In the genomic region with DNA sequence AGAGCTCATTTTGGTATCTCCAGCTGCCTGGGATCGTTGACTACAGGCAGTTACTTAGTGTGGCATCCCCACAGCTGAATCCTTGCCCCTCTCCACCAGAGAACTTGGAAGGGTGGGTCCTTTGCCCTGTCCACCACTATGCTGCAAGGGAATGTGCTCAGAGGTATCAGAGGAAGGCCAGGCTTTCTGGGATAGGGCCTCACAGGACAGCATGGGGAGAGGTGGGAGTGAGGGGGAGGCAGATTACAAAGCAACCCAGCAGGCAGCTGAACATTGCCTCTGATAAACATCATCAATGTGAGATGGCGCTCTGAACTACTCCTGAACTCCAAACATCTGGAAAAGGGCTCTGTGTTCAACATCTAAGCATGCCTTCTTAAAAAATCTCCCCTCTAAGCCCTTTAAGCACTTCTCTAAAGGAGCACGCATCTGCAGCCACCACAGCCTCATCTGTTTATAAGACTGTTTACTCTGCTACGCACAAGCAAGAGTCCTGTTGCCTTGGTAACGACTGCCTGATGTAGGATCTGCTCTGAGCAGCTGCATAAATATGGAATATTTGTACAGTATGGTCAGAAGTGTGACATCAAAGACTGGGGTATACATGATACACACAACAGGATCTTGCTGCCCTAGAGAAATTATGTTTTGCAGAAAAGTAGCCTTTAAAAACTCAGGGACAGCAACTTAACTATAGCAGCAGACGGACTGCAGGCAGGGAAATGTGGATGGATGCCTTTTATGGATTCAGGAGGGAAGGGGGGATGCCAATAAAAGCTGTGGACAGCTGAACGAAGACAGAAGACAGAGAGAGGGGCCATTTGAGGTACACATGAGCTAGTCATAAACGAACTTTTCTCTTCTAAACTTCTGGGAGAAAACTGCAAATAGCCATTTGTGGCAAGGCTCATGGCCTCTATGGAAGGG, we compare ENCODE assay signal across 7 mouse cellular contexts.
DNase-seq lines count a peak whose midpoint lies in the region; ATAC-seq and TF ChIP-seq lines count a peak whose summit lies in the region.

No protein-coding gene starts in this region.

- H3K4me2 ChIP-seq in hindbrain, embryonic 13.5 days: no peak overlapping the region
- H3K4me2 ChIP-seq in midbrain, embryonic 13.5 days (replicated peaks): 0 out of 2 replicates have a peak overlapping the region, but pooled peaks have one; percentile 17

- no peaks in the 10 kb centered on the region for H3K9me3 ChIP-seq in hindbrain, embryonic 13.5 days
- H3K9me3 ChIP-seq in midbrain, embryonic 13.5 days: no peaks in the 10 kb centered on the region

- no peaks in the 10 kb centered on the region for H3K27me3 ChIP-seq in C2C12 (ENCODE audit: control insufficient read depth, insufficient read depth, insufficient read length)
- H3K27me3 ChIP-seq in hindbrain, embryonic 13.5 days: no peaks in the 10 kb centered on the region
- H3K27me3 ChIP-seq in midbrain, embryonic 13.5 days: no peaks in the 10 kb centered on the region

- H3K79me2 ChIP-seq in C2C12 (ENCODE audit: control insufficient read depth, insufficient read depth): no peaks in the 10 kb centered on the region

- peak; percentile 79 for DNase-seq in brain, adult 2 months (ENCODE audit: low read depth, low spot score)
- no peak for DNase-seq in gastrocnemius, postnatal 25 days
- DNase-seq in layer of hippocampus, adult 18-20 months (ENCODE audit: low spot score in 2 of 2): no peak
- DNase-seq in ovary, postnatal 36 days (ENCODE audit: low spot score): no peak

- 51% methylated on average over 8 of the region's 8 CpGs for WGBS in hindbrain, embryonic 13.5 days
- WGBS in midbrain, embryonic 13.5 days: 47% methylated on average over 8 of the region's 8 CpGs

- H3K79me3 ChIP-seq in C2C12 (ENCODE audit: low read depth): no peaks in the 10 kb centered on the region

- no peak overlapping the region for H3K4me3 ChIP-seq in C2C12 (ENCODE audit: insufficient read depth, poor library complexity, severe bottlenecking)
- H3K4me3 ChIP-seq in hindbrain, embryonic 13.5 days: no peak overlapping the region
- H3K4me3 ChIP-seq in midbrain, embryonic 13.5 days (replicated peaks): no peak overlapping the region

- no peaks in the 10 kb centered on the region for H3K36me3 ChIP-seq in C2C12 (ENCODE audit: control insufficient read depth, insufficient read depth)
- peaks cover 49% of the 10 kb centered on the region for H3K36me3 ChIP-seq in hindbrain, embryonic 13.5 days
- peaks cover 42% of the 10 kb centered on the region for H3K36me3 ChIP-seq in midbrain, embryonic 13.5 days

- H3K9ac ChIP-seq in hindbrain, embryonic 13.5 days: no peak overlapping the region
- peak overlapping the region; percentile 44; the same call in 1 of the 2 replicates for H3K9ac ChIP-seq in midbrain, embryonic 13.5 days (replicated peaks)

- peak overlapping the region; percentile 76 for H3K27ac ChIP-seq in hindbrain, embryonic 13.5 days
- peak overlapping the region; percentile 76 for H3K27ac ChIP-seq in midbrain, embryonic 13.5 days

- no peak overlapping the region for H3ac ChIP-seq in C2C12 (ENCODE audit: control insufficient read depth, insufficient read length, low read depth)

- TF ChIP-seq CTCF in C2C12 (IDR thresholded peaks at IDR 0.05; ENCODE audit: control insufficient read depth, insufficient read depth, insufficient read length): no peak

- ATAC-seq in hindbrain, embryonic 13.5 days (ENCODE audit: low FRiP score): peak; percentile 72
- ATAC-seq in midbrain, embryonic 13.5 days: peak; percentile 93

- H3K4me1 ChIP-seq in hindbrain, embryonic 13.5 days (replicated peaks): peaks cover 19% of the 10 kb centered on the region
- peaks cover 25% of the 10 kb centered on the region for H3K4me1 ChIP-seq in midbrain, embryonic 13.5 days (replicated peaks)

TF ChIP-seq in C2C12, 6 proteins besides CTCF, POLR2A, EP300 and RAD21:
- TF ChIP-seq MAX (IDR thresholded peaks at IDR 0.05): no peak
- peak; percentile 3 for TF ChIP-seq MYOD1 (IDR thresholded peaks at IDR 0.05; ENCODE audit: control insufficient read depth, insufficient read length, low read depth)
TF ChIP-seq in C2C12: peak in this region for 1.
